Mouse (Mus musculus): ENCODE data around the gene Clcn3.

GRCm38 (mm10) chr8:60890520-60890874, 92.6 kb downstream of the Clcn3 start:
- TF ChIP-seq POLR2A (IDR thresholded peaks at IDR 0.05; ENCODE audit: extremely low read depth, insufficient read depth, low read length): no peak
- TF ChIP-seq CTCF (IDR thresholded peaks at IDR 0.05; ENCODE audit: extremely low read depth, insufficient read depth, low read length): no peak

All from cortical plate, adult 2 months (tissue).